Mouse (Mus musculus): ENCODE data around the gene Rrp1. TPM values are rescaled to one million over a fixed set of nuclear protein-coding genes. Genes with fewer than 3 reads are reported as not detected.

Rrp1 gene
- polyA plus RNA-seq, 1 experiment, result 139 TPM

- no peak overlapping the region for H3K27ac ChIP-seq (ENCODE audit: insufficient read depth, low read length)
- TF ChIP-seq CTCF (IDR thresholded peaks at IDR 0.05; ENCODE audit: borderline replicate concordance, insufficient read depth, low read length), result no peak
- TF ChIP-seq POLR2A (IDR thresholded peaks at IDR 0.05; ENCODE audit: low read depth, low read length), result no peak
- no peaks in the 10 kb centered on the region for H3K4me1 ChIP-seq (ENCODE audit: control insufficient read depth, insufficient read depth, low read length)
- H3K4me3 ChIP-seq (ENCODE audit: insufficient read depth, low read length), result no peak overlapping the region
Observed at GRCm38 (mm10) chr10:78446195-78446594, 33.4 kb upstream of the Rrp1 start.

GRCm38 (mm10) chr10:78442292-78442691 lies 29.4 kb upstream of the Rrp1 start:
- no peak overlapping the region for H3K4me3 ChIP-seq (ENCODE audit: insufficient read depth, low read length)
- no peak overlapping the region for H3K27ac ChIP-seq (ENCODE audit: insufficient read depth, low read length)
- no peaks in the 10 kb centered on the region for H3K4me1 ChIP-seq (ENCODE audit: control insufficient read depth, insufficient read depth, low read length)
- TF ChIP-seq POLR2A (IDR thresholded peaks at IDR 0.05; ENCODE audit: low read depth, low read length) (no peak), CTCF (IDR thresholded peaks at IDR 0.05; ENCODE audit: borderline replicate concordance, insufficient read depth, low read length) (no peak)

GRCm38 (mm10) chr10:78441606-78442005 lies 28.8 kb upstream of the Rrp1 start:
- H3K27ac ChIP-seq (ENCODE audit: insufficient read depth, low read length), result no peak overlapping the region
- no peaks in the 10 kb centered on the region for H3K4me1 ChIP-seq (ENCODE audit: control insufficient read depth, insufficient read depth, low read length)
- TF ChIP-seq CTCF (IDR thresholded peaks at IDR 0.05; ENCODE audit: borderline replicate concordance, insufficient read depth, low read length) (no peak), POLR2A (IDR thresholded peaks at IDR 0.05; ENCODE audit: low read depth, low read length) (no peak)
- H3K4me3 ChIP-seq (ENCODE audit: insufficient read depth, low read length), result no peak overlapping the region

- no peaks in the 10 kb centered on the region for H3K4me1 ChIP-seq (ENCODE audit: control insufficient read depth, insufficient read depth, low read length)
- no peak overlapping the region for H3K4me3 ChIP-seq (ENCODE audit: insufficient read depth, low read length)
- TF ChIP-seq CTCF (IDR thresholded peaks at IDR 0.05; ENCODE audit: borderline replicate concordance, insufficient read depth, low read length) (peak; percentile 72), POLR2A (IDR thresholded peaks at IDR 0.05; ENCODE audit: low read depth, low read length) (no peak)
- no peak overlapping the region for H3K27ac ChIP-seq (ENCODE audit: insufficient read depth, low read length)
Observed at GRCm38 (mm10) chr10:78440812-78441211, 28.0 kb upstream of the Rrp1 start.

GRCm38 (mm10) chr10:78439990-78440389 lies 27.1 kb upstream of the Rrp1 start:
- no peak for TF ChIP-seq CTCF (IDR thresholded peaks at IDR 0.05; ENCODE audit: borderline replicate concordance, insufficient read depth, low read length)
- TF ChIP-seq POLR2A (IDR thresholded peaks at IDR 0.05; ENCODE audit: low read depth, low read length), result no peak
- Histone ChIP-seq H3K27ac (ENCODE audit: insufficient read depth, low read length) (no peak overlapping the region), H3K4me1 (ENCODE audit: control insufficient read depth, insufficient read depth, low read length) (no peaks in the 10 kb centered on the region), H3K4me3 (ENCODE audit: insufficient read depth, low read length) (no peak overlapping the region)

- H3K27ac ChIP-seq (ENCODE audit: insufficient read depth, low read length), result no peak overlapping the region
- H3K4me3 ChIP-seq (ENCODE audit: insufficient read depth, low read length), result no peak overlapping the region
- no peak for TF ChIP-seq POLR2A (IDR thresholded peaks at IDR 0.05; ENCODE audit: low read depth, low read length)
- TF ChIP-seq CTCF (IDR thresholded peaks at IDR 0.05; ENCODE audit: borderline replicate concordance, insufficient read depth, low read length), result peak; percentile 56; the same call in 1 of the 2 replicates
- H3K4me1 ChIP-seq (ENCODE audit: control insufficient read depth, insufficient read depth, low read length), result no peaks in the 10 kb centered on the region
Observed at GRCm38 (mm10) chr10:78439550-78439949, 26.7 kb upstream of the Rrp1 start.

- TF ChIP-seq POLR2A (IDR thresholded peaks at IDR 0.05; ENCODE audit: low read depth, low read length) (no peak), CTCF (IDR thresholded peaks at IDR 0.05; ENCODE audit: borderline replicate concordance, insufficient read depth, low read length) (peak; percentile 69)
- Histone ChIP-seq H3K4me1 (ENCODE audit: control insufficient read depth, insufficient read depth, low read length) (no peaks in the 10 kb centered on the region), H3K27ac (ENCODE audit: insufficient read depth, low read length) (no peak overlapping the region), H3K4me3 (ENCODE audit: insufficient read depth, low read length) (no peak overlapping the region)
Observed at GRCm38 (mm10) chr10:78438094-78438493, 25.3 kb upstream of the Rrp1 start.

GRCm38 (mm10) chr10:78432853-78433252 lies 20.0 kb upstream of the Rrp1 start:
- TF ChIP-seq POLR2A (IDR thresholded peaks at IDR 0.05; ENCODE audit: low read depth, low read length), result no peak
- TF ChIP-seq CTCF (IDR thresholded peaks at IDR 0.05; ENCODE audit: borderline replicate concordance, insufficient read depth, low read length), result no peak
- no peaks in the 10 kb centered on the region for H3K4me1 ChIP-seq (ENCODE audit: control insufficient read depth, insufficient read depth, low read length)
- no peak overlapping the region for H3K27ac ChIP-seq (ENCODE audit: insufficient read depth, low read length)
- H3K4me3 ChIP-seq (ENCODE audit: insufficient read depth, low read length), result no peak overlapping the region

GRCm38 (mm10) chr10:78429776-78430175 lies 16.9 kb upstream of the Rrp1 start:
- Histone ChIP-seq H3K27ac (ENCODE audit: insufficient read depth, low read length) (no peak overlapping the region), H3K4me1 (ENCODE audit: control insufficient read depth, insufficient read depth, low read length) (no peaks in the 10 kb centered on the region), H3K4me3 (ENCODE audit: insufficient read depth, low read length) (no peak overlapping the region)
- no peak for TF ChIP-seq POLR2A (IDR thresholded peaks at IDR 0.05; ENCODE audit: low read depth, low read length)
- no peak for TF ChIP-seq CTCF (IDR thresholded peaks at IDR 0.05; ENCODE audit: borderline replicate concordance, insufficient read depth, low read length)

- Histone ChIP-seq H3K4me1 (ENCODE audit: control insufficient read depth, insufficient read depth, low read length) (no peaks in the 10 kb centered on the region), H3K4me3 (ENCODE audit: insufficient read depth, low read length) (no peak overlapping the region), H3K27ac (ENCODE audit: insufficient read depth, low read length) (no peak overlapping the region)
- TF ChIP-seq CTCF (IDR thresholded peaks at IDR 0.05; ENCODE audit: borderline replicate concordance, insufficient read depth, low read length) (no peak), POLR2A (IDR thresholded peaks at IDR 0.05; ENCODE audit: low read depth, low read length) (no peak)
Observed at GRCm38 (mm10) chr10:78429180-78429579, 16.3 kb upstream of the Rrp1 start.

GRCm38 (mm10) chr10:78428070-78428469 lies 15.2 kb upstream of the Rrp1 start:
- no peak overlapping the region for H3K4me3 ChIP-seq (ENCODE audit: insufficient read depth, low read length)
- no peaks in the 10 kb centered on the region for H3K4me1 ChIP-seq (ENCODE audit: control insufficient read depth, insufficient read depth, low read length)
- TF ChIP-seq POLR2A (IDR thresholded peaks at IDR 0.05; ENCODE audit: low read depth, low read length), result no peak
- TF ChIP-seq CTCF (IDR thresholded peaks at IDR 0.05; ENCODE audit: borderline replicate concordance, insufficient read depth, low read length), result no peak
- no peak overlapping the region for H3K27ac ChIP-seq (ENCODE audit: insufficient read depth, low read length)

Data from embryonic fibroblast, embryonic 13.5 days (primary cell).